In genomic region chr10:120500794-120501193, GRCm38 (mm10) we compare ENCODE assay signal across 16 mouse cellular contexts. TPM values are rescaled to one million over a fixed set of nuclear protein-coding genes. Genes with fewer than 3 reads are reported as not detected.
A peak's percentile ranks its signal among the peaks of the same experiment; 100 is the strongest.
DNase-seq lines count a peak whose midpoint lies in the region.
"Had no signal": no experiment of that assay in that cellular context is flagged by ENCODE, and none has a peak within 500 bp of the region (broad histone marks: within the 10 kb centered on the region; RNA-seq: fewer than 3 reads in every experiment).

No protein-coding gene starts in this region.

- intact Hi-C loops in left cerebral cortex, postnatal 4 days (cut with DNase I), result no loop called here

- DNase-seq in embryo, embryonic 10 days (ENCODE audit: low spot score), result peak; percentile 39
- DNase-seq in embryo, embryonic 9.5 days (ENCODE audit: extremely low spot score), result no peak
- DNase-seq in left cerebral cortex, postnatal 4 days, result peak; percentile 27
- no peak for DNase-seq in left cerebral cortex, adult 8-10 months (ENCODE audit: low spot score in 2 of 2)
- DNase-seq in embryo, embryonic 11 days, result peak; percentile 56
- peak; percentile 59 for DNase-seq in mesoderm, embryonic 11.5 days (ENCODE audit: low read depth, low spot score)
- DNase-seq in frontal cortex, adult 2 months (ENCODE audit: extremely low spot score in 1 of 2, low spot score in 1 of 2), result no peak
- DNase-seq in cerebellum, adult 8-10 months, result no peak
- DNase-seq: adrenal gland, postnatal 14 days; cerebellum, adult 9-11 months; kidney, adult 9 months; lung, adult 2 months; lung, postnatal 4 days; right cerebral cortex, postnatal 4 days had no signal

RNA-seq across cellular contexts. Expression of gene Hmga2, which starts 24.5 kb away (rescaled TPM):
- total RNA-seq in left cerebral cortex, postnatal 4 days (2021), result under 1 TPM; 0.16 to 0.30 TPM
- under 1 TPM; 0.19 to 0.38 (median 0.23) TPM for total RNA-seq in left cerebral cortex, adult 8-10 months (2022)
- not detected in 2 replicates for polyA plus RNA-seq in frontal cortex, adult 2 months (2012; rRNA removed)
- total RNA-seq: liver, adult 2 months had no signal
- polyA plus RNA-seq: lung, adult 2 months; urinary bladder, adult 2 months had no signal

Comparison
In these comparisons a context has a peak if more than half of its experiments do, and no peak if none do; other contexts are left out.
1. DNase-seq: peak in embryo, embryonic 10 days (single experiment), left cerebral cortex, postnatal 4 days (single experiment), embryo, embryonic 11 days (single experiment) and mesoderm, embryonic 11.5 days (single experiment); none in embryo, embryonic 9.5 days (single experiment), left cerebral cortex, adult 8-10 months (0 of 2), frontal cortex, adult 2 months (0 of 2) and cerebellum, adult 8-10 months (single experiment).